Mouse (Mus musculus): ENCODE results near the gene Parp14.

Parp14 gene

GRCm38 (mm10) chr16:35787163-35787562, 84.2 kb downstream of the Parp14 start:
- DNase-seq (ENCODE audit: low spot score), result no peak

- no peak for DNase-seq (ENCODE audit: low spot score)
Observed at GRCm38 (mm10) chr16:35784134-35784725, 87.1 kb downstream of the Parp14 start.

- DNase-seq (ENCODE audit: low spot score), result no peak
Observed at GRCm38 (mm10) chr16:35783207-35783573, 88.2 kb downstream of the Parp14 start.
